Mouse (Mus musculus) WW6 (cell line): Measurements from ENCODE around the gene F2rl1.
"Not testable (repeated sequence)": the region's sequence is repeated elsewhere in the genome, so short reads cannot be mapped to it uniquely, and the experiment has no call there.

ENCODE experiments used
- DNase-seq: peaks from one replicate; pipeline ENCODE4 v3.0.0-alpha.2; 2013; ENCODE audit warnings: low read depth, low spot score

Gene F2rl1

DNA sequence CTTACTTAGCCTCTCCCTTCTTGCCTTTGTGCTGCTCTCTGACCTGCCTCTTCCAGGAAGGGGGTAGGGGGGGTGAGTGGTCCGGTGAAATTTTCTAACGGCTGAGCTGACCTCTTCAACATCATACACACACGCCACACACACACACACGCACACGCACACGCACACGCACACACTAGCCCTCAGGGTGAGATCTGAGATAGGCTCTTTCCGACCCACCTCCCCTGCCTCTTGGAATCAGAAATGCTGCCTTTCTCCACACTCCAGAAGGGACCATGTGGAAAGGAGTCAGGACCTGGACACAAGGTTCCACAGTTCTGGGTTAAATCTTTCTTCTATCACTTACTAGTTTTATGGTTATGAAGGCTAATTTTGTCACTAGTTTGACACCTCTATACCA is 8.6 kb upstream of the F2rl1 start:
- DNase-seq, result no peak

DNA sequence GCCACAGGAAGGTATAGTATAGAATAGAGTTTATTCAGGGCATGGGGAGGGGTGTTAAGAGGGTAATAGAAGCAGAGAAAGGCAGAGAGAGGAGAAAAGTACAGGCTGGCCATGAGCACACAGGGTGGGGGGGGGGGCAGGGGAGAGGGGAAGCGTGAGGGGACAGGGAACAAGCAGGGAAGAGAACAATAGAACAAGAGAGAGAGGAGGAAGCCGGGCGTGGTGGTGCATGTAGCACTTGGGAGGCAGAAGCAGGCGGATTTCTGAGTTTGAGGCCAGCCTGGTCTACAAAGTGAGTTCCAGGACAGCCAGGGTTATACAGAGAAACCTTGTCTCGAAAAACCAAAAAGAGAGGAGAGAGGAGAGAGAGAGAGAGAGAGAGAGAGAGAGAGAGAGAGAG is 8.1 kb upstream of the F2rl1 start:
- not testable (repeated sequence) for DNase-seq

DNA sequence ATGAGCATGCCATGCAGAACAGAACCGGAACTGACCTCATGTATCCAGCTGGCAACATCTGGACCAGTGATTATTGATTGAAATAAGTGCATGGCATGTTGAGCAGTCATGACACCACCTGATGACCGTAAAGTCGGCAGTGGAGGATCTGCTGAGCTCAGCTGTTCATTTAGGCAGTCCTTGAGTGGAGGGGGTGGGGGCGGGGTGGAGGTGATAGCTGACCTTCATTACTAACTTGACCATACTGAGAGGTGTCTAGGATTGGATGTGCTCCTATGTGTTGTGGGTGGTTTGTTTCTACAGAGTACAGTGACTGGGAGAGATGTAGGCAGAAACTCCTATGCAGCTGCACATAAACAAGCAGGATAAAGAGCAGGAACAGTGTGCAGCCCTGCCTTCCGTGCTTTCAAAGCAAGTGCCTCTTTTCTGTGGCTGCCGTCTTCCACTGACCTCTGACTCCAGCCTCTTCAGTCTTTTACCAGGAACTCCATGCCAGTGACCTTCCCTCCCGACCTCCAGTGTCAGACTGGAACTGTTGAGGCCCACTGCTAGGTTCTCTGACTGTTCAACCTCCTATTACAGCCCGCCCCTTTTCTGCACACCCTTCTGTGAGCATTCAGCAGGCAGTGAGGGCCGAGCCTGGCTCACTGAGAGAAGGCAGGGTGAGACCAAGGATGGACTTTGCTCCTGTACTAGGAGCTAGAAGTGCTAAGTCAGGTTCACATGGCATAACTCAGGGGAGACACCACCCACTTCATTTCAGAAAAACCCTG is 6.4 kb upstream of the F2rl1 start:
- no peak for DNase-seq

DNA sequence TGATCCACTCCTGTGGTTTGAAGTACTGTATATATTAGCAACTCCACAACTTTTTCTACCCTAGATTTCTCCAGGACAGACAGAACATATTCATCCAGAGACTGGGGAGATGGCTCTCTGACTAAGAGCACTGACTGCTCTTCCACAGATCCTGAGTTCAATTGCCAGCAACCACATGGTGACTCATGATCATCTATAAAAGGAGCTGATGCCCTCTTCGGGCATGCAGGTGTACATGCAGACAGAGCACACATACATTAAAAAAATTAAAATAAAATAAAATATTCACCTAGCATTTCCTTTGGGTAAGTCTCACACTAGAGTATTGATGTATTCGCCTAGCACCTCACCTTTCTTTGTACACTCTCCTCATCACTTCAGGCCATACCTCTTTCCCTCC is 4.2 kb upstream of the F2rl1 start:
- no peak for DNase-seq

DNA sequence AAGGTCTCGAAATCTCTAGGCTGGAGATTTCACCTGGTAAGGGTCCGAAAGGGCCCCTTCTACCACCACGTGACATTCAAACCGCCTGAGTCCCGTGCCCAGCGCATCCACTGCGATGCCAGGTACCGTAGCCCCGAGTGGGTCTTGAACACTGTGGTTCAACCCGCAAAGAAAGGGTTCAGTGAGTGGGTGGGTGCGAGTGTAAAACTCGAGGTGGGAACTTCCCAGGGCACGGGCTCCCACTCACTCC is 678 bp downstream of the F2rl1 start:
- no peak for DNase-seq

DNA sequence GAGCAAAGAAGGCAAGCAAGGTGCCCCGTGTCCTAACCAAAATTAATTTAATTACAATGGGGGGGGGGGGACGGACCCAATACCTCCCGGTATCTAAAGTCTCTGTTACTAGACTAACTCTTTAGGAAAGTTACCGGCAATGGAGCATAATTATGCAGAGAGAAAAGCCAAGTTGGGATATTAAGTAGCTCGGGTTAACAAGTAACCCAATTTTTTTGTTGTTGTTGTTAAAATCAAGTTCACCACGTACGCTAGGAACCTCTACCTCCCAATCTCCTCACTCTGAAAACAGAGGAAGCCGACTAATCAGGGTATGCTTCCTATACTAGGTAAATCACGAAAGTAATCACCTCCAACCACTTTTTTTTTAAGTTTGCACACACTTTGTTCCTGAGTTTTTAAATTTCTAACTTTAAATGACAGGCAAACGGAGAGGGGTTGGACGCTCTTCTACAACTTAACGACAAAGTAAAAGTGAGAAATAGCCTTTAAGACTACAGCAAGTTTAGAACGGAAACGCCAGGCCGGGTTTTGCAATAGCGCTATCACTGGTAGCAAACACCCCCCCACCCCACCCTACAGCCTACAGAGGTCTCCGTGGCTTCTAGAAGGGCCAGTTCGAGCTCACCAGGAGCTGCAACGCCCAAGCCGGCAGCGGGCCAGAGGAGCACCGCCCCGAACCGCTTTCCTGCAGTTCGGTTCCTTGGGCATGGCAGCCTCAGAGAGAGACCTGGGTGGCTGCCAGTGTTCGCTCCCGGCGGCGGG is 1.2 kb downstream of the F2rl1 start:
- no peak for DNase-seq

DNA sequence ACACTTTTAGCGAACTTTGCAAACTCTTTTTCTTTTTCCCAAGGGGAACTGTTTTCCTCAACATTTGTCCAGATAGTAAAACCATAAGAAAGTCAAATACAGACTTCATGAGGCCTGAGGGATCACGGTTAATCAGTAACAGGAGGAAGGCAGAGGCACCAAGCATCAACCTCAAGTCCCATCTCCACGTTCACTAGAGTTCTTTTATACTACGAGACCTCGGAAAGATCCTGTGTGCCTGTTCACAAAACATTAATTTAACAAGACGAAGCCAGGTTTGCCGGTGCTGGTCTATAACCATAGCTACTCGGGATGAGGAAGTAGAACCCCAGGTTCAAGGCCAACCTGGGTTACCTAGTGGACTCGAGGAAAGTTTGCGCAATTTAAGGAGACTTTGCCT is 2.9 kb downstream of the F2rl1 start:
- DNase-seq, result no peak

DNA sequence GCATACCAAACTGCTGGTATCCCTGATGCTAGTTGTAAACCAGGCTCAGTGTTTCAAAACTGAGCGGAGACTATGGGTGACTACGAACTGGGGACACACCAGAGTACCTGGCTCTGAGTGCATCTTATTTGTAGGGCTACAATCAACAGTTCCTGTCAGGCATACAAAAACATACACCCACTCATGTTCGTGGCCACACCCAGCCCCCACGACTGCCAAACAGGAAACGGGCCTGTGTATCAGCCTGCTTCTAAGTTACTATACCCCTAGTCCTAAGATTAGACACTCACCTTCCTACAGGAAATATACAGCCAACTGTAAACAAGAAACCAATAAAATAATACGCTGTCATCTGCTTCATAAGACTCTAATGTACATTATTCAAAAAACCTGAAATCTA is 4.0 kb downstream of the F2rl1 start:
- DNase-seq, result no peak

DNA sequence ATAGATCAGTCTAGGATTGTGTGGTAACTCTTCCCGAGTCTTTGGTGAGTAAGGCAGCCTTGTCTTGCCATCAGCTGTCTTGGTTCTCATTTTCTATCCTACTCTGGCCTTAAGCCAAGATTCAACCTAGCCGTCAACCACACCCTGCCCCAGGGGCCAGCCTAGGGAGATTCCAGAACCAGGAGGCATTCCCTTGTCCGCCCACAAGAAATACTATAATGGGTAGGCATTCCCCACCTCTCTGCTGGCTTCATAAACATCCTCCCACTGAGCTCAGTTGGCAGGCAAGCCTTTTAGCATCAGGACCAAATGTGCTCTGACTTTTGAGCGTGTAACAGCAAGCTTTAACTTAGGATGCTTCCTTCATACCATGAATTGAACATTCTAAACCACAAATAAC is 10.3 kb downstream of the F2rl1 start:
- no peak for DNase-seq

DNA sequence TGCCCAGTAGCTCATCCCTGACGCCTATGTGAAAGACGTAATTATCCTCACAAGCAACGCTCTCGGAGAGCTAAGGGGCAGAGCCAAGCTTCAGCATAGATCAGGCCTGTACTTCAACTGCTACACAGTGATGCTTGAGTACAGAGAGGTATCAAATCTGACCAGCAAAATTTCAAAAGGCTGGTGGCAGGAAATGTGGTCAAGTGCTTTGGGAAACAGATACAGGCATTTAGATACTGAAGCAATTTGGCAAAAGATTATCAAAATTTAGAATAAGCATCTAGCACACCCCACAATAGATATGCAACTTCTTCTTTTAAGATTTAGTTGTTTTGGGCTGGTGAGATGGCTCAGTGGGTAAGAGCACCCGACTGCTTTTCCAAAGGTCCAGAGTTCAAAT is 15.0 kb downstream of the F2rl1 start:
- DNase-seq, result no peak

DNA sequence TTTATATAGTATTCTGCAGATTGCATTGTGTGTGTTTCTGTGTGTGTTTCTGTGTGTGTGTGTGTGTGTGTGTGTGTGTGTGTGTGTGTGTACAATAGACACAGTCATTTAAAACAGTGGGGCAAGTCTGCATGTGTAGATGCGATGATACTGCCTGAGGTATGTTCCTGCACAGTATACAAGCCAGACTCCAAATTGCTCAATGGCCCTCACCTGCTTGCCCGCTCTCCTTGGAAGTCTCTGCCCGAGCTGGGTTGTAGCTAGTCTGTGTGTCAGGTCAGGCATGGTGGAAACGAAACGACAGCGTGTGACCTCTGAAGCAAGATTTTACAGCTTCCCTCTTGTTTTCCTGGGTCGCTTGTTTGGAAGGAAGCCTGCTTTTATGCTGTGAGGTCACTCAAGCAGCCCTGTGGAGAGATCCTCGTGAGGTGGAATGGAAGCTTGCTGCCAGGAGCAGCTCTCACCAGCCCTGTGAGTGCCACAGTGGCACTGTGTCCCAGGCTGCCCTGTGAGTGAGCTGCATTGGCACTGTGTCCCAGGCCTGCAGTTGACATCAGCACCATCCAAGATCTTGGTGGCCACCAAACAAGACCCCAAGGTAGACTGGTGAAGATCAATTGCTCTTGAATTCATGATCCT is 21.6 kb downstream of the F2rl1 start:
- DNase-seq, result no peak

DNA sequence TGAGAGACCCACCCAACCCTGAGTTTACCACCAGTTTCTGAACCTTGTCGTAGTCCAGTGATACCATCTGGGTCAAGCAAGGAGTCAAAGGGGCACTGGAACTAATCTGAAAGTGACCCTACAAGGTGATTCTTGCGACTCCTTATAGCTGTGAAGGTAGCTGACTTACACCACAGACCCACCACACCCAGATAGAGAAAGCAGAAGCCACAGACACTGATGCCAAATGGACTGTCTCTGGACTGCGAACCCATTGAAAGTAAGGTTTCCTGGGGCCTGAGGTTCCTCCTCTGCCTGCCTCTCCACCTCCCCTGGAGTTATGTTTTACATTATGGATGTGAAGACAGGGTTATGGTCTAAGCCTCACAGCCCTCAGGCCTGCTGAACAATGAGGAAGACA is 28.4 kb downstream of the F2rl1 start:
- no peak for DNase-seq

DNA sequence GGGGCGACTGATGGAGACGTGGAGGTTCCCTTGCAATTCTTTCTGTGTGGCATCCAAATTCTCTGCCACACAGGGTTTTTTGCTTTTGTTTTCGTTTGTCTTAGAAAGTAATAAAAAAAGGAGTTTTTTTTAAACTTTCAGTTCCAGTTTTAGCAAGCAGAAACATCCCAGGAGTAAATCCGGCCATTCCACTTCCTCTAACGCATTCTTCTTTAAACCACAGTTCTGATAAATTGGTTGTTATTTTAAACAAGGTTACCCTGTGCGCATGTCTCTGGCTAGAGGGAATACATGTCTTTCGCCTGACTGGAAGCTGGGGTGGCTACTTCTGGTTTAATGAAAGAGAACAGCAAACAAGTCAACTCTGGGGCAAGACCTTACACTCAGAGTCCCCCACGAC is 30.2 kb downstream of the F2rl1 start:
- DNase-seq, result no peak

DNA sequence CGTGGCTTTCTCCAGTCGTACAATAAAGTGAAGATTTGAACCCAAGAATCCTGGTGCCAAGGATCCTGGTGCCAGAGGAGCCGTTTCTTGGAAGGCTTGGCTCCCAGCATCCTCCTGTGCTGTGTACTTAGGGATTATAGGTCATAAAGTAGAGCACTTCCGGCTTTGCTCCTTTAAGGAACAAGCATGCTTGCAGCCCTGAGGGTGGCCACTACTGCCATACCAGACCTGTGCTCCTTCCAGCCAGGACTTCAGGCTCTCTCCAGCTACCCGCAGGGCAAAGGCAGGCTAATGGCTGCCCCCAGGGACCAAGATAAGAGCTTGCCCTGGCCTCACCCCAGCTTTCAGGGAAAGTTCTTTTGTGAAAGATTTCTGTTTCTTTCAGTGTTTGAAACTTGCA is 31.7 kb downstream of the F2rl1 start:
- DNase-seq, result no peak

DNA sequence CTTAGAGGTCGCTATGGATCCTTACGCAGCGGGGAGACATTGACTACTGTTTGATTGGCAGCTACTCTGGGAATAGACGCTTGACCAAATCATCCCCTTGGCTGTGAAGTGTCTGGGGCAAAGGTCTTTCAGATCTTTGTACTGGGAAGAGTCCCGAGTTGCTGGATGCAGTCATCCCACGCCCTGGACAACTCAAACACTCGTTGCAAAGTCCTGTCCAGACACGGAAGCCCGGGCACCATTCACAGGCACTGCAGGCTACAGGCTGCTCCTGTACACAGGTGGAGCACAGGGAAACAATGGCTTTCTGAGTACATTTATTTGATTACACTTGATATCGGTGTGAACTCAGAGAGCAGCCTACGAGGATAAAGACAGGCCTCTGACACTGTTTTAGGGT is 33.7 kb downstream of the F2rl1 start:
- no peak for DNase-seq

DNA sequence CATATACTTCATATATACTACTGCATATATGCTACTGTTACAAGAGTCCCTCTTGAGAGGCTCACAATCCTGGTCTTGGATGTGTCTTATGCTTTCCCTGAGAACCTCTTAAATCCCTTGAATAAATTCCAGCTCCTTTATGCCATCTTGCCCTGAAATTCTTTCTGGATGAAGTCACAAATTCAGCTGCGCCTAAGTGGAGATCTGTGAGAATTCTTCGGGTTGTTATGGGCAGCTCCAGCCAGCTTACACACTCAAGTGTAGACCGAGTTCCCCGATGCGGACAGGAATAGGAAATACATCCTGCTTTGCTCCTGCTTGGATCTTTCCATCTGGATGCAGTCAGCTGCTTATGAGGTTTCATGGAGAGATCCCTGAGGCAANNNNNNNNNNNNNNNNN is 40.4 kb downstream of the F2rl1 start:
- no peak for DNase-seq

DNA sequence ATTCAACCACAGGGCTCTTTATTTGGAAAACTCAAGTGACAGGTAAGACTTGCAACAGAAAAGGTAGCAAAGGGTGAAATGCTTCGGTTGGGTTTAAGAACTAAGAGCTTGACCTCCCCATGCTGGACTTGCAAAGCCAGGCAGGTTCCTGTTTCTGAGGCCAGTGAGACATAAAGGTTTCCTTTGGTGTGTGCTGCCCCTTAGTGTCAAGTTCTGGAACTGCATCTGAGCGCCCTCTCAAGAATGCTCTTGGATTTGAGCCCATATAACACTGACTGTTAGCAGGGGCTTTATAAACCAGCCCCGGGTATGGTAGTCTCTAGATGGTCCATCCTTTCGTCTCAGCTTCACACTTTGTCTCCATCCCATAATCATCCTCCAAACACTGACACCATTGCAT is 43.6 kb downstream of the F2rl1 start:
- DNase-seq, result peak; percentile 42

DNA sequence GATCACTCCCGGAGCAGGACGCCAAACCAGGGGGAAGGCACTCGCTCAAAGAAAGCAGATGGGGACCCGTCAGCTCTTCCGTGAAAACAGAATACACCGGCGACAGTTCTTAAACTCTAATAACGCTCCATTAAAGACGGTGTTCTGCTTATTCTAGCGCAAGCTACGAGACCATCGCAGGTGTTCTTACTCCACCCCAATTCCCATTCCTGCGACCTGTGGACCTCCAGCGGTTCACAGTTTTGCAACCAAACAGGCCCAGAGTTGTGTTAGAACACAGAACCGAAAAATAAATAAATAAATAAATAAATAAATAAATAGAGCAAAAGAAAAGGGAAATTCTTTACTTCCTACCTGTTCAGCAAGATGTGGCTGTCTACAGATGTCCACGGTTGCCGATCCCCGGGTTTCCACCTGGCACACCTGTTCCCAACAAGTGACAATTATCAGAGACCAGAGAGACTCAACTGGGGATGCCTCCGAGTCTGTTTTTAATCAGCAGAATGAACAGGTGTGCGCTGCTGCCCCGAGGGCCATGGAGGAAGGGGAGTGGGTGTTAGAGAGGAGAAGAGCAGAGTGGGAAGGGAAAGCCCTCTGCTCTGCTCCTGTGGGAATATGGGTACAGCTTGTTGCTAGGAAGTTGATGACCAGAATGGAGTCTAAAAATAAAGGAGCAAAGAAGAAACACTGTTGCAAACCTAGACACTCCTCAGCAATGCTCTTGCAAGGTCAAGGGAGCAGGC is 46.2 kb downstream of the F2rl1 start, which contains the start of gene S100z:
Gene S100z (minus strand): TSS at position 51 of the 743 bp plus-strand sequence.
- DNase-seq, result no peak

DNA sequence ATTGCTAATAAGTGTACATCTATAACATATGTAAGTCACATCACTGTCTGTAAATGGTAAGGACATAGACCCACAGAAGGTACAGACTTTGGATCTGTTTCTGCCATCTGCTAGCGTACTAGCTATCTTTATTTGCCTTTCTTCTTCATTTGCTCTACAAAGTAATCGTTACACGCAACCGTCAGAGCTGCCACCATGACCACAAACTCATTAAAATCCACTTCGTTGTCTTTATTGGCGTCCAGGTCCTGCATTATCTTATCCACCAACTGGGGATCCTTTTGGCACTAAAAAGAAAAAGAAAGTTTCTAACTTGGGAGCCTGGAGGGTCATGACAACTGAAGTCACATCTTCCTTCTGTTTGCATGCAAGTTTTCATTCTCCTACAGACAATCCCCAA is 47.9 kb downstream of the F2rl1 start:
- DNase-seq, result no peak

DNA sequence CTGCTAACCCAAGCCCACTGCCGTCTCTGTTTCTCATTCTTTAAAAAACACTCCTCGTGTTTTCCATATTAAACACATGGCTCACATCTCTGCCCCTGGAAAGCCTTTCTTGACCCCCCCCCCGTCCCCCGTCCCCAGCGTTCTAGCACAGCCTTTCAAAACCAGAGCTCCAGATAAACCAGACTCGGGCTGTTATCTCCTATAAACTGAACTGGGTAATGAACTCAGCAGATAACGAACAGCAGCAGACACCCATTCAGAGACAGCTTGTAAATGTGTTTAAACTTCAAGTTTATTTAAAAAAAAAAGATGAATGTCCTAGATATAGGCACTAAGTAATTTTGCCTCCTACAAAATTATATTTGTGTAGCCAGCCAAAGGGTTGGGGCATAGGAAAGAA is 49.9 kb downstream of the F2rl1 start:
- DNase-seq, result no peak

DNA sequence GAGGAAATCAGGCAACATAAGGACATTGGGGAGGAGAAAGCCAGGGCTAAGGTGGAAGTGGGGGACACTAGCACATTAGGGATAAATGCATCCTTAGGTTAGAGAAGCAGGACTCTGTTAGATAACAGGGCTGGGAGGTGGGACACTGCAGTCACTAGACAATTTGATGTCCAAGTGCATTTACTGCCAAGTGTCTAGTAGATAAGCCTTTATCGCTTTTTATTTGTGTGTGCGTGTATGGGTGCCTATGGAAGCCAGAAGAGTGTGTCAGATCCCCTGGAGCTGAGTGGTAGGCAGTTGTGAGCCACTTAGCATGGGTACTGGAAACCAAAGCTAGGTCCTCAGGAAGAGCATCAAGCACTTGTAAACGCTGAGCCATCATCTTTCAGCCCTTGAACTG is 50.7 kb downstream of the F2rl1 start:
- no peak for DNase-seq

DNA sequence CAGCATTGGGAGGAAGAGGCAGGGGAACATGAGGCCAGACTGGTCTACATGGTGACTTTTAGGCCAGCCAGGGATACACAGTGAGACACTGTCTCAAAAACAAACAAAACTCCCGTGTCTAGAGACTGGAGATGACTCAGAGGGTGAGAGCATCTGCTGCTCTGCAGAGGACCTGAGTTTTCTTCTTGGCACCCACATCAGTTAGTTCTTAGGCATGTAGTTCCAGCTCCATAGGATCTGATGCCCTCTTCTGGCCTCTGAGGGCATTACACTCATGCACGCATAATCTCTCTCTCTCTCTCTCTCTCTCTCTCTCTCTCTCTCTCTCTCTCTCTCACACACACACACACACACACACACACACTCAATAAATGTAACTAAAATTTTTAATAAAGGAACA is 54.1 kb downstream of the F2rl1 start:
- DNase-seq, result peak; percentile 14
